ENCODE assay signal across 14 mouse cellular contexts in the genomic region with DNA sequence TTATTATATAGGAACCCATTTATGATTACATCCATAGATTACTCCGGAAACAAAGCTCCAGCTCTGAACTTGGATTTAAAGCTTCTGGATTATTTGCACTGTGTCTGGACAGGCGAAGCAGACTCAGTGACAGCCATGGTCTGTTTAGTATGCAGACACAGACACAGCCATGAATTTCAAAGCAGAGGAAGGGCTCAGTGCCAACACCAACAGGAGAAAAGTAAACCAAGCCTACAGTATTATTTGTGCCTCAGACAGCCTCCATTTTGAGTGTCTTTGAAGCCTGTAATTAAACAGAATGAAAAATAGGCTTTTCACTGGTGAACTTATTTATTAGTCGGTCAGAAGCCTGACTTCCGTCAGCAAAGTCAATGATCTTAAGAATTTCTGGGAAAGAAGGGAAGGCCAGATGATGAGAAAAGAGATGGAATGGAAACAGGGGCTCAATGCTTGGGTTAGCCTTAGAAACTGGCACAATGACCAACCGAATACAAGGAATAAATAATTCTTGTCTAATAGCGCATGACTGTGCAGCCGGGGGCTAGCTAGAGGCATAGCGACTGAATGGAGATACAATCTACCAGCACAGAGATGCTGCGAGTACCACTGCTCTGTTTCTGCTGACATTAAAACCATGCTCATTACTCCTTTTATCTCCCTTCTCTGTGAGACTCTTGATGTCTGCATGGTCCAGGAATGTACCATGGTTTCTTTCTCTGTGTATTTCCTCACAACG. TPM values are rescaled to one million over a fixed set of nuclear protein-coding genes. Genes with fewer than 3 reads are reported as not detected.
A peak's percentile ranks its signal among the peaks of the same experiment; 100 is the strongest.
DNase-seq lines count a peak whose midpoint lies in the region; ATAC-seq and TF ChIP-seq lines count a peak whose summit lies in the region.
"Had no signal": no experiment of that assay in that cellular context is flagged by ENCODE, and none has a peak within 500 bp of the region (broad histone marks: within the 10 kb centered on the region; RNA-seq: fewer than 3 reads in every experiment).

No protein-coding gene starts in this region.

- no peaks in the 10 kb centered on the region for H3K27me3 ChIP-seq in midbrain, embryonic 11.5 days (ENCODE audit: control insufficient read depth, insufficient read depth, low read length)

- no peak overlapping the region for H3K9ac ChIP-seq in midbrain, embryonic 11.5 days (ENCODE audit: low read length)

- peak; percentile 96 for ATAC-seq in midbrain, embryonic 11.5 days (ENCODE audit: low FRiP score)

- no peak overlapping the region for H3K4me3 ChIP-seq in midbrain, embryonic 11.5 days (ENCODE audit: low read depth, low read length)
- H3K4me3 ChIP-seq: erythroblast, embryonic 14.5 days; limb, embryonic 10.5 days had no signal

- WGBS in midbrain, embryonic 11.5 days = 75% methylated on average over 10 of the region's 10 CpGs

- DNase-seq in frontal cortex, postnatal 10 days (ENCODE audit: low spot score in 2 of 2) = peak; percentile 6 to 44
- DNase-seq in frontal cortex, postnatal 25 days (ENCODE audit: low spot score in 2 of 2) = no peak
- DNase-seq in brain, embryonic 14.5 days (ENCODE audit: low read depth) = peak; percentile 96
- peak; percentile 30 for DNase-seq in kidney, adult 11 months
- peak; percentile 71 for DNase-seq in midbrain, embryonic 11.5 days (ENCODE audit: low spot score, missing footprints)
- no peak for DNase-seq in ovary, postnatal 36 days (ENCODE audit: low spot score)
- no peak for DNase-seq in heart, postnatal 36 days
- DNase-seq in heart, postnatal 10 days = no peak
- DNase-seq: B cell, adult 2 months; cerebellum, adult 11 months had no signal

- no peaks in the 10 kb centered on the region for H3K4me1 ChIP-seq in midbrain, embryonic 11.5 days (ENCODE audit: control insufficient read depth, insufficient read depth, low read length)

- no peak for TF ChIP-seq CTCF in brain, embryonic 14.5 days (IDR thresholded peaks at IDR 0.05; ENCODE audit: borderline replicate concordance, extremely low read depth, insufficient read depth, insufficient read length)

- TF ChIP-seq POLR2A in brain, embryonic 14.5 days (IDR thresholded peaks at IDR 0.05; ENCODE audit: borderline replicate concordance, extremely low read depth, insufficient read depth, insufficient read length, poor library complexity, severe bottlenecking) = no peak

- no peak overlapping the region for H3K4me2 ChIP-seq in midbrain, embryonic 11.5 days

- intact Hi-C loops in heart, postnatal 36 days (cut with DNase I) = no loop called here
- intact Hi-C loops in heart, postnatal 10 days (cut with DNase I) = no loop called here

- no peaks in the 10 kb centered on the region for H3K9me3 ChIP-seq in midbrain, embryonic 11.5 days (ENCODE audit: control insufficient read depth, low read length)
- H3K9me3 ChIP-seq: limb, embryonic 10.5 days had no signal

- H3K27ac ChIP-seq in midbrain, embryonic 11.5 days (ENCODE audit: low read depth, low read length) = peak overlapping the region; percentile 55
- H3K27ac ChIP-seq: limb, embryonic 10.5 days had no signal

- H3K36me3 ChIP-seq in midbrain, embryonic 11.5 days (ENCODE audit: control insufficient read depth, insufficient read depth, low read length) = no peaks in the 10 kb centered on the region
- H3K36me3 ChIP-seq: limb, embryonic 10.5 days had no signal

RNA-seq across cellular contexts. Expression of gene Tmem207, which starts 1.5 kb away (rescaled TPM):
- 0.10 and 0.25 TPM in 2 replicates for polyA plus RNA-seq in brain, embryonic 14.5 days (2012; rRNA removed)
- polyA plus RNA-seq in midbrain, embryonic 11.5 days (2014; fragmentation: Nextera tagmentation; extraction: Ambion mirVana) = 0.20 and 0.36 TPM in 2 replicates
- not detected for total RNA-seq in heart, postnatal 36 days (2021)
- not detected for total RNA-seq in heart, postnatal 10 days (2021)
- polyA plus RNA-seq: erythroblast, embryonic 14.5 days; heart, postnatal 0 days; limb, embryonic 10.5 days; stomach, embryonic 14.5 days had no signal

RNA-seq across cellular contexts. Expression of gene Il1rap, which starts 53.4 kb away (rescaled TPM):
- 4.0 and 6.7 TPM in 2 replicates for polyA plus RNA-seq in brain, embryonic 14.5 days (2012; rRNA removed)
- polyA plus RNA-seq in midbrain, embryonic 11.5 days (2014; fragmentation: Nextera tagmentation; extraction: Ambion mirVana) = 7.2 and 8.1 TPM in 2 replicates
- total RNA-seq in heart, postnatal 36 days (2021) = 1 to 10 TPM; 3.9 to 4.1 TPM
- 1 to 10 TPM; 5.1 to 5.4 TPM for total RNA-seq in heart, postnatal 10 days (2021)

Comparison
In these comparisons a context has a peak if more than half of its experiments do, and no peak if none do; other contexts are left out.
1. DNase-seq: peak in frontal cortex, postnatal 10 days (2 of 2), brain, embryonic 14.5 days (single experiment), kidney, adult 11 months (single experiment) and midbrain, embryonic 11.5 days (single experiment); none in frontal cortex, postnatal 25 days (0 of 2), ovary, postnatal 36 days (single experiment), heart, postnatal 36 days (0 of 2) and heart, postnatal 10 days (0 of 2).